Mouse (Mus musculus) stomach, embryonic 16.5 days (tissue): ENCODE measurements around the gene Tcf3. TPM values are rescaled to one million over a fixed set of nuclear protein-coding genes. Genes with fewer than 3 reads are reported as not detected.

Experiments
- ATAC-seq: fragments of 200-750 bp; cut with Nextera tagmentation; 2 replicates; pipeline ENCODE4 v1.8.0; 2017; ENCODE audit warnings: moderate number of reproducible peaks, moderate TSS enrichment; ENCODE audit not compliant: insufficient read depth, low FRiP score
- H3K27ac ChIP-seq: fragments of 300-500 bp; sonication (generic); 2 replicates; pipeline ENCODE4 v1.5.1; 2014; ENCODE audit warnings: low read length
- H3K27me3 ChIP-seq: fragments of 300-500 bp; sonication (generic); 2 replicates; pipeline ENCODE4 v1.6.1; 2014; ENCODE audit warnings: low read length, control low read depth, mixed read lengths; ENCODE audit not compliant: control insufficient read depth, insufficient read depth
- H3K36me3 ChIP-seq: fragments of 300-500 bp; sonication (generic); 2 replicates; pipeline ENCODE4 v1.6.1; 2014; ENCODE audit warnings: low read length; ENCODE audit not compliant: control insufficient read depth, insufficient read depth
- H3K4me1 ChIP-seq: fragments of 300-500 bp; sonication (generic); 2 replicates; pipeline ENCODE4 v1.6.1; 2014; ENCODE audit warnings: low read length, control low read depth, mixed read lengths; ENCODE audit not compliant: control insufficient read depth, insufficient read depth
- H3K4me2 ChIP-seq: fragments of 300-500 bp; sonication (generic); 2 replicates; pipeline ENCODE4 v1.6.1; 2014; ENCODE audit warnings: low read depth, low read length, mixed read lengths
- H3K4me3 ChIP-seq: fragments of 300-500 bp; sonication (generic); replicated peaks from 2 replicates; pipeline ENCODE4 v1.5.1; 2014; ENCODE audit warnings: mild to moderate bottlenecking, low read length
- H3K9ac ChIP-seq: fragments of 300-500 bp; sonication (generic); 2 replicates; pipeline ENCODE4 v1.6.1; 2014; ENCODE audit warnings: low read length
- H3K9me3 ChIP-seq: fragments of 300-500 bp; sonication (generic); replicated peaks from 2 replicates; pipeline ENCODE4 v1.6.1; 2016; ENCODE audit warnings: low read length, control low read depth; ENCODE audit not compliant: control insufficient read depth
- WGBS: fragments of 180-500 bp; shearing (Covaris S2); extraction: QIAGEN DNeasy Blood & Tissue Kit; methylation state at CpG from one replicate; pipeline ENCODE4 v1.1.7; 2014; 5-methylcytosine and 5-hydroxymethylcytosine counted together
- polyA plus RNA-seq: library from polyadenylated mRNA; unstranded; fragments of >200 nt; fragmentation: Nextera tagmentation; extraction: Ambion mirVana; gene quantifications from 2 replicates; pipeline ENCODE4 v1.2.1, GENCODE M21; 2015

The Tcf3 gene
- polyA plus RNA-seq, 1 experiment from 2014 or later: 57.9 TPM

GRCm38 (mm10) chr10:80406684-80407501, 26.6 kb downstream of the Tcf3 start, which contains the start of gene Uqcr11:
Uqcr11 (minus strand) TSS chr10:80406830.
- under 1% methylated on average over 27 of the region's 27 CpGs for WGBS
- peak; percentile 85 for ATAC-seq
- H3K4me3 ChIP-seq: peak within 1 kb of the TSS; percentile 75
- H3K9me3 ChIP-seq: no peaks in the 10 kb centered on the region
- peak within 1 kb of the TSS; percentile 86 for H3K9ac ChIP-seq
- peaks cover 23% of the 10 kb centered on the region for H3K4me1 ChIP-seq
- H3K4me2 ChIP-seq: peak within 1 kb of the TSS; percentile 89
- peak within 1 kb of the TSS; percentile 81 for H3K27ac ChIP-seq
- no peaks in the 10 kb centered on the region for H3K27me3 ChIP-seq
- peaks cover 36% of the 10 kb centered on the region for H3K36me3 ChIP-seq

GRCm38 (mm10) chr10:80405481-80406173, 27.8 kb downstream of the Tcf3 start:
- Histone ChIP-seq H3K4me1 (peaks cover 23% of the 10 kb centered on the region), H3K9ac (peak overlapping the region; percentile 86), H3K36me3 (peaks cover 31% of the 10 kb centered on the region), H3K27ac (no peak overlapping the region; the same call in 1 of the 2 replicates), H3K27me3 (no peaks in the 10 kb centered on the region), H3K4me3 (peak overlapping the region; percentile 75), H3K4me2 (peak overlapping the region; percentile 89), H3K9me3 (no peaks in the 10 kb centered on the region)
- no peak for ATAC-seq
- 50% methylated on average over 10 of the region's 10 CpGs for WGBS

GRCm38 (mm10) chr10:80403044-80403692, 30.3 kb downstream of the Tcf3 start:
- H3K4me1 ChIP-seq: peaks cover 29% of the 10 kb centered on the region
- no peak overlapping the region for H3K27ac ChIP-seq
- no peak overlapping the region for H3K4me2 ChIP-seq
- H3K9me3 ChIP-seq: no peaks in the 10 kb centered on the region
- WGBS: 87% methylated on average over 4 of the region's 4 CpGs
- H3K36me3 ChIP-seq: peaks cover 20% of the 10 kb centered on the region
- ATAC-seq: no peak
- no peak overlapping the region for H3K9ac ChIP-seq
- no peaks in the 10 kb centered on the region for H3K27me3 ChIP-seq
- H3K4me3 ChIP-seq: no peak overlapping the region

GRCm38 (mm10) chr10:80400704-80401161, 32.7 kb downstream of the Tcf3 start:
- Histone ChIP-seq H3K4me2 (peak overlapping the region; percentile 58), H3K4me3 (no peak overlapping the region), H3K27ac (peak overlapping the region; percentile 89), H3K9me3 (no peaks in the 10 kb centered on the region), H3K4me1 (peaks cover 30% of the 10 kb centered on the region), H3K36me3 (peaks cover 20% of the 10 kb centered on the region), H3K9ac (peak overlapping the region; percentile 70), H3K27me3 (no peaks in the 10 kb centered on the region)
- no peak for ATAC-seq
- WGBS: 65% methylated on average over 4 of the region's 4 CpGs

GRCm38 (mm10) chr10:80399973-80400703, 33.3 kb downstream of the Tcf3 start:
- 10% methylated on average over 17 of the region's 17 CpGs for WGBS
- ATAC-seq: no peak

GRCm38 (mm10) chr10:80399191-80399972, 34.1 kb downstream of the Tcf3 start, which contains the start of gene Mbd3:
Mbd3 (minus strand) TSS chr10:80399550.
- Histone ChIP-seq H3K27ac (peak within 1 kb of the TSS; percentile 100), H3K36me3 (peaks cover 32% of the 10 kb centered on the region)
- under 1% methylated on average over 82 of the region's 82 CpGs for WGBS

More at GRCm38 (mm10) chr10:80399973-80400703, 33.3 kb downstream of the Tcf3 start:
- Histone ChIP-seq H3K9me3 (no peaks in the 10 kb centered on the region), H3K9ac (peak overlapping the region; percentile 70), H3K4me3 (peak overlapping the region; percentile 81), H3K4me2 (peak overlapping the region; percentile 58), H3K27ac (peak overlapping the region; percentile 89), H3K36me3 (peaks cover 26% of the 10 kb centered on the region), H3K4me1 (peaks cover 24% of the 10 kb centered on the region), H3K27me3 (no peaks in the 10 kb centered on the region)

GRCm38 (mm10) chr10:80398719-80399190, 34.7 kb downstream of the Tcf3 start:
- Histone ChIP-seq H3K36me3 (peaks cover 32% of the 10 kb centered on the region), H3K4me1 (peaks cover 20% of the 10 kb centered on the region), H3K9me3 (no peaks in the 10 kb centered on the region), H3K27me3 (no peaks in the 10 kb centered on the region), H3K4me3 (peak overlapping the region; percentile 81), H3K27ac (peak overlapping the region; percentile 100), H3K4me2 (peak overlapping the region; percentile 95), H3K9ac (peak overlapping the region; percentile 94)
- WGBS: under 1% methylated on average over 59 of the region's 59 CpGs
- peak; percentile 87 for ATAC-seq

More at GRCm38 (mm10) chr10:80399191-80399972, 34.1 kb downstream of the Tcf3 start, which contains the start of gene Mbd3:
- peak within 1 kb of the TSS; percentile 81 for H3K4me3 ChIP-seq
- H3K4me1 ChIP-seq: peaks cover 20% of the 10 kb centered on the region
- no peaks in the 10 kb centered on the region for H3K9me3 ChIP-seq
- H3K27me3 ChIP-seq: no peaks in the 10 kb centered on the region
- peak; percentile 97 for ATAC-seq
- H3K9ac ChIP-seq: peak within 1 kb of the TSS; percentile 94
- H3K4me2 ChIP-seq: peak within 1 kb of the TSS; percentile 95

- H3K36me3 ChIP-seq: peaks cover 28% of the 10 kb centered on the region
- WGBS: 0% methylated on average over 1 of the region's 1 CpGs
Observed at GRCm38 (mm10) chr10:80398174-80398535, 35.3 kb downstream of the Tcf3 start.

More at GRCm38 (mm10) chr10:80398174-80398535, 35.3 kb downstream of the Tcf3 start:
- Histone ChIP-seq H3K27me3 (no peaks in the 10 kb centered on the region), H3K4me1 (peaks cover 20% of the 10 kb centered on the region), H3K27ac (peak overlapping the region; percentile 100), H3K4me3 (peak overlapping the region; percentile 81), H3K9ac (peak overlapping the region; percentile 94), H3K9me3 (no peaks in the 10 kb centered on the region), H3K4me2 (peak overlapping the region; percentile 95)
- ATAC-seq: no peak
